Mouse (Mus musculus) thymus, postnatal 0 days (tissue): ENCODE data around the gene Akr1b3. TPM values are rescaled to one million over a fixed set of nuclear protein-coding genes. Genes with fewer than 3 reads are reported as not detected.

ENCODE experiments used
- DNase-seq: peaks from one replicate; pipeline ENCODE4 v3.0.0-alpha.2; 2015; ENCODE audit warnings: low spot score
- polyA plus RNA-seq: library from polyadenylated mRNA; unstranded; fragments of >200 nt; fragmentation: Nextera tagmentation; extraction: Ambion mirVana; gene quantifications from 2 replicates; pipeline ENCODE4 v1.2.1, GENCODE M21; 2015

The Akr1b3 gene
- polyA plus RNA-seq, 1 experiment from 2014 or later, result 268 TPM

DNA sequence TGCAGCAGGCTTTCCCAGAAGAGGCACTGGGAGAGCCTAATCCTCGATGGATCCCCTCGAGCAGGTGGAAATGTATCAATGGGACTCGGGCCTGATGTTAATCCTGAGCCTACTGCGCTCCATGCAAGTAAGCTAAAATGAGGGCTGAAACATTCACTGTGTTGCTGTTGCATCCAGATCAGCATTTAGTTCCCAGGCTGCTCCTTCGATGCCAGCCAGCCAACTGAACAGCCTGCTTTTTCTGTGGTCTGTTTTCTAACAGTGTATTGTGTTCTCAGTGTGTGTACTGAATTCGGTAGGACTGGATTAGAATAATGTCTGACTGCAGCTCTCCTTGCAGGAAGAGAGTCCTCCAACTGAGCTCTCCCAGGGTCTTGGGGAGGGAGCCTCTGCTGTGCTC lies 46.6 kb downstream of the Akr1b3 start:
- DNase-seq, result no peak

DNA sequence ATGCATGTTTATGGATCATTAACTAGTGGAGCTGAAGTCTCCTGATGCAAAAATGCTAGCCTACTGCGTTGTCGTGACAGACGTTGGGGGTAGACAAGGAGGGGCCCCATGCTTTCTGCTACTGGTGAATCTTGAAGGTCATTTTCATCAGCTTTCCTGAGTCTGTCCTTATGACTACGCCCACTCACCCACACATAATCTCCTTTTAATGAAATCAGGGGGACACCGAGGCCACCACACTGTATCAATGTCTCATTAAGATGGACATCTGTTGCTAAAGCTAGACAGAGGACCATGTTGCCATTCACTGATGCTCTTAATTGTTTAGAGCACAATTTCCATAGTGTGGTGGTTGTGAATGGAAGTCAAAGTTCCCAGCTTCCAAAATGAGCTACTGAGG lies 58.7 kb downstream of the Akr1b3 start:
- no peak for DNase-seq

Other genes with a start within 250 kb of the Akr1b3 start
- 77.9 and 88.7 TPM in 2 replicates for gene Slc35b4, start 140.4 kb downstream of the Akr1b3 start, polyA plus RNA-seq
- 1.5 and 1.6 TPM in 2 replicates for gene Akr1b8, start 36.6 kb upstream of the Akr1b3 start, polyA plus RNA-seq
- gene Akr1b10, start 66.7 kb upstream of the Akr1b3 start, polyA plus RNA-seq, result 29.1 and 33.6 TPM in 2 replicates
- gene Akr1b7, start 94.9 kb upstream of the Akr1b3 start, polyA plus RNA-seq, result 0.14 TPM in 1 of 2 replicates, not detected in the other
- gene Bpgm, start 158.7 kb upstream of the Akr1b3 start, polyA plus RNA-seq, result 38.0 and 39.0 TPM in 2 replicates